Mouse (Mus musculus) liver, embryonic 16.5 days (tissue): Measurements from ENCODE around the gene Mob1a. TPM values are rescaled to one million over a fixed set of nuclear protein-coding genes. Genes with fewer than 3 reads are reported as not detected.
"Not testable (repeated sequence)": the region's sequence is repeated elsewhere in the genome, so short reads cannot be mapped to it uniquely, and the experiment has no call there.

Experiments
- ATAC-seq: fragments of 200-750 bp; cut with Nextera tagmentation; 2 replicates; pipeline ENCODE4 v1.8.0; 2017; ENCODE audit warnings: low read depth, mild to moderate bottlenecking, moderate number of reproducible peaks, moderate library complexity
- H3K27ac ChIP-seq: fragments of 300-500 bp; sonication (generic); 2 replicates; pipeline ENCODE4 v1.5.1; 2014; ENCODE audit warnings: mild to moderate bottlenecking, low read length
- H3K27me3 ChIP-seq: fragments of 300-500 bp; sonication (generic); 2 replicates; pipeline ENCODE4 v1.6.1; 2014; ENCODE audit warnings: low read depth, low read length, mixed read lengths; ENCODE audit not compliant: control insufficient read depth, insufficient read depth
- H3K36me3 ChIP-seq: fragments of 300-500 bp; sonication (generic); 2 replicates; pipeline ENCODE4 v1.6.1; 2014; ENCODE audit warnings: mild to moderate bottlenecking; ENCODE audit not compliant: control insufficient read depth, insufficient read depth
- H3K4me1 ChIP-seq: fragments of 300-500 bp; sonication (generic); 2 replicates; pipeline ENCODE4 v1.6.1; 2014; ENCODE audit warnings: low read depth, low read length, mixed read lengths; ENCODE audit not compliant: control insufficient read depth
- H3K4me2 ChIP-seq: fragments of 300-500 bp; sonication (generic); 2 replicates; pipeline ENCODE4 v1.6.1; 2014; ENCODE audit warnings: low read depth, low read length, mixed read lengths
- H3K4me3 ChIP-seq: fragments of 300-500 bp; sonication (generic); 2 replicates; pipeline ENCODE4 v1.5.1; 2014; ENCODE audit warnings: low read depth, mild to moderate bottlenecking, low read length
- H3K9ac ChIP-seq: fragments of 300-500 bp; sonication (generic); 2 replicates; pipeline ENCODE4 v1.6.1; 2014; ENCODE audit warnings: low read depth, low read length
- H3K9me3 ChIP-seq: fragments of 300-500 bp; sonication (generic); replicated peaks from 2 replicates; pipeline ENCODE4 v1.6.1; 2016; ENCODE audit warnings: low read length; ENCODE audit not compliant: control insufficient read depth
- WGBS: fragments of 180-500 bp; shearing (Covaris S2); extraction: QIAGEN DNeasy Blood & Tissue Kit; methylation state at CpG from one replicate; pipeline ENCODE4 v1.1.7; 2014; ENCODE audit not compliant: insufficient replicate concordance; 5-methylcytosine and 5-hydroxymethylcytosine counted together
- polyA plus RNA-seq: library from polyadenylated mRNA; unstranded; fragments of >200 nt; fragmentation: Nextera tagmentation; extraction: Ambion mirVana; gene quantifications from 2 replicates; pipeline ENCODE4 v1.2.1, GENCODE M21; 2015

Mob1a gene
- polyA plus RNA-seq, 1 experiment from 2014 or later = 32.0 TPM

- peaks cover 20% of the 10 kb centered on the region for H3K4me1 ChIP-seq
- peak; percentile 5 for ATAC-seq
- peaks cover 26% of the 10 kb centered on the region for H3K36me3 ChIP-seq
- H3K4me3 ChIP-seq = peak overlapping the region; percentile 74
- no peaks in the 10 kb centered on the region for H3K27me3 ChIP-seq
- H3K9me3 ChIP-seq = no peaks in the 10 kb centered on the region
- peak overlapping the region; percentile 56 for H3K4me2 ChIP-seq
- peak overlapping the region; percentile 69 for H3K9ac ChIP-seq
- H3K27ac ChIP-seq = peak overlapping the region; percentile 96
- 1% methylated on average over 6 of the region's 6 CpGs for WGBS
These were observed 549 bp downstream of the Mob1a start for GRCm38 (mm10) chr6:83326394-83326736.

- no peak for ATAC-seq
- WGBS = 26% methylated on average over 6 of the region's 6 CpGs
- Histone ChIP-seq H3K4me1 (peaks cover 20% of the 10 kb centered on the region), H3K4me3 (peak overlapping the region; percentile 74), H3K9me3 (no peaks in the 10 kb centered on the region), H3K27me3 (no peaks in the 10 kb centered on the region), H3K4me2 (peak overlapping the region; percentile 56), H3K27ac (peak overlapping the region; percentile 96), H3K9ac (peak overlapping the region; percentile 69), H3K36me3 (peaks cover 30% of the 10 kb centered on the region)
These were observed 945 bp downstream of the Mob1a start for GRCm38 (mm10) chr6:83326761-83327160.

- Histone ChIP-seq H3K9ac (no peak overlapping the region), H3K27ac (no peak overlapping the region), H3K4me1 (peaks cover 20% of the 10 kb centered on the region), H3K27me3 (no peaks in the 10 kb centered on the region), H3K36me3 (peaks cover 37% of the 10 kb centered on the region), H3K9me3 (no peaks in the 10 kb centered on the region), H3K4me2 (peak overlapping the region; percentile 56), H3K4me3 (peak overlapping the region; percentile 74)
- WGBS = 84% methylated on average over 3 of the region's 3 CpGs
- no peak for ATAC-seq
These were observed 1.9 kb downstream of the Mob1a start for GRCm38 (mm10) chr6:83327591-83328190.

- H3K27me3 ChIP-seq = no peaks in the 10 kb centered on the region
These were observed 15.6 kb downstream of the Mob1a start for GRCm38 (mm10) chr6:83341387-83341786.

GRCm38 (mm10) chr6:83342957-83343356 is 17.1 kb downstream of the Mob1a start:
- Histone ChIP-seq H3K27ac (no peak overlapping the region), H3K36me3 (peaks cover 43% of the 10 kb centered on the region), H3K4me3 (no peak overlapping the region), H3K4me1 (no peaks in the 10 kb centered on the region), H3K27me3 (no peaks in the 10 kb centered on the region), H3K9ac (no peak overlapping the region), H3K9me3 (no peaks in the 10 kb centered on the region), H3K4me2 (no peak overlapping the region)
- WGBS = 93% methylated on average over 2 of the region's 2 CpGs
- ATAC-seq = no peak

More at GRCm38 (mm10) chr6:83341387-83341786, 15.6 kb downstream of the Mob1a start:
- Histone ChIP-seq H3K4me1 (no peaks in the 10 kb centered on the region), H3K27ac (no peak overlapping the region), H3K4me2 (no peak overlapping the region), H3K36me3 (peaks cover 44% of the 10 kb centered on the region), H3K9me3 (no peaks in the 10 kb centered on the region), H3K4me3 (no peak overlapping the region), H3K9ac (no peak overlapping the region)
- no peak for ATAC-seq
- WGBS = 70% methylated on average over 3 of the region's 3 CpGs

GRCm38 (mm10) chr6:83345285-83345684 is 19.5 kb downstream of the Mob1a start:
- Histone ChIP-seq H3K36me3 (peaks cover 22% of the 10 kb centered on the region), H3K4me1 (peaks cover 10% of the 10 kb centered on the region)
- not testable (repeated sequence) for H3K4me2 ChIP-seq, H3K4me3 ChIP-seq, H3K27ac ChIP-seq, H3K27me3 ChIP-seq, ATAC-seq, H3K9ac ChIP-seq, H3K9me3 ChIP-seq
- WGBS = 77% methylated on average over 8 of the region's 8 CpGs

- no peak for ATAC-seq
- Histone ChIP-seq H3K27me3 (no peaks in the 10 kb centered on the region), H3K4me3 (no peak overlapping the region), H3K4me1 (peaks cover 30% of the 10 kb centered on the region), H3K36me3 (peaks cover 3% of the 10 kb centered on the region), H3K27ac (no peak overlapping the region), H3K9ac (no peak overlapping the region), H3K9me3 (no peaks in the 10 kb centered on the region), H3K4me2 (no peak overlapping the region)
- 74% methylated on average over 3 of the region's 3 CpGs for WGBS
These were observed 22.1 kb downstream of the Mob1a start for GRCm38 (mm10) chr6:83347916-83348315.

GRCm38 (mm10) chr6:83348873-83349272 is 23.1 kb downstream of the Mob1a start, which contains the start of gene Bola3:
Bola3 (plus strand) TSS chr6:83349147.
- ATAC-seq = no peak
- peak within 1 kb of the TSS; percentile 97 for H3K27ac ChIP-seq

GRCm38 (mm10) chr6:83349274-83349958 is 23.6 kb downstream of the Mob1a start:
- WGBS = under 1% methylated on average over 53 of the region's 53 CpGs
- no peaks in the 10 kb centered on the region for H3K9me3 ChIP-seq
- peaks cover 16% of the 10 kb centered on the region for H3K36me3 ChIP-seq
- peak overlapping the region; percentile 92 for H3K4me3 ChIP-seq
- H3K27ac ChIP-seq = peak overlapping the region; percentile 97
- peak overlapping the region; percentile 98 for H3K9ac ChIP-seq
- peak overlapping the region; percentile 84 for H3K4me2 ChIP-seq
- H3K27me3 ChIP-seq = no peaks in the 10 kb centered on the region
- H3K4me1 ChIP-seq = peaks cover 42% of the 10 kb centered on the region
- peak; percentile 82 for ATAC-seq

More at GRCm38 (mm10) chr6:83348873-83349272, 23.1 kb downstream of the Mob1a start, which contains the start of gene Bola3:
- Histone ChIP-seq H3K4me3 (peak within 1 kb of the TSS; percentile 92), H3K9ac (peak within 1 kb of the TSS; percentile 98), H3K4me2 (peak within 1 kb of the TSS; percentile 84), H3K9me3 (no peaks in the 10 kb centered on the region), H3K27me3 (no peaks in the 10 kb centered on the region), H3K36me3 (peaks cover 11% of the 10 kb centered on the region), H3K4me1 (peaks cover 40% of the 10 kb centered on the region)
- WGBS = 36% methylated on average over 6 of the region's 6 CpGs
